In genomic region chr3:33218291-33218690, GRCm38 (mm10) we compare ENCODE assay signal across 30 mouse cellular contexts.
DNase-seq lines count a peak whose midpoint lies in the region; ATAC-seq lines count a peak whose summit lies in the region.
"Had no signal": no experiment of that assay in that cellular context is flagged by ENCODE, and none has a peak within 500 bp of the region (broad histone marks: within the 10 kb centered on the region; RNA-seq: fewer than 3 reads in every experiment).

No protein-coding gene starts in this region.

- H3K9ac ChIP-seq in hindbrain, embryonic 12.5 days = no peak overlapping the region
- H3K9ac ChIP-seq in hindbrain, embryonic 16.5 days (ENCODE audit: low read depth, low read length) = no peak overlapping the region
- no peak overlapping the region for H3K9ac ChIP-seq in neural tube, embryonic 11.5 days (ENCODE audit: low read length)
- no peak overlapping the region for H3K9ac ChIP-seq in neural tube, embryonic 15.5 days (replicated peaks)
- no peak overlapping the region for H3K9ac ChIP-seq in midbrain, embryonic 15.5 days
- H3K9ac ChIP-seq: embryonic facial prominence, embryonic 12.5 days; limb, embryonic 15.5 days; liver, embryonic 13.5 days had no signal

- DNase-seq in embryo, embryonic 11 days = peak; percentile 7
- DNase-seq in embryo, embryonic 10.5 days (ENCODE audit: low spot score) = no peak
- no peak for DNase-seq in neural tube, embryonic 11.5 days (ENCODE audit: low spot score)
- DNase-seq in adrenal gland, postnatal 36 days = no peak
- DNase-seq: adrenal gland, adult 2 months; cerebellum, adult 8-10 months; cerebellum, postnatal 25 days; gastrocnemius, adult 2 months; gastrocnemius, postnatal 36 days; heart, adult 18-20 months; heart, postnatal 36 days; kidney, adult 9 months; kidney, postnatal 10 days; liver, embryonic 13.5 days; lung, adult 18-20 months; lung, postnatal 4 days had no signal

- no peaks in the 10 kb centered on the region for H3K27me3 ChIP-seq in hindbrain, embryonic 12.5 days
- no peaks in the 10 kb centered on the region for H3K27me3 ChIP-seq in hindbrain, embryonic 16.5 days (replicated peaks; ENCODE audit: control insufficient read depth, insufficient read depth, low read length)
- H3K27me3 ChIP-seq in neural tube, embryonic 11.5 days (ENCODE audit: control insufficient read depth, insufficient read depth, low read length) = no peaks in the 10 kb centered on the region
- no peaks in the 10 kb centered on the region for H3K27me3 ChIP-seq in neural tube, embryonic 15.5 days (replicated peaks)
- H3K27me3 ChIP-seq in midbrain, embryonic 15.5 days (replicated peaks) = no peaks in the 10 kb centered on the region
- H3K27me3 ChIP-seq: CH12.LX; embryonic facial prominence, embryonic 12.5 days; limb, embryonic 15.5 days; liver, embryonic 13.5 days; megakaryocyte, embryonic 14.5 days had no signal

- H3K27ac ChIP-seq in hindbrain, embryonic 12.5 days = no peak overlapping the region
- no peak overlapping the region for H3K27ac ChIP-seq in hindbrain, embryonic 16.5 days (ENCODE audit: low read depth, low read length)
- no peak overlapping the region for H3K27ac ChIP-seq in neural tube, embryonic 11.5 days (ENCODE audit: low read depth, low read length)
- H3K27ac ChIP-seq in neural tube, embryonic 15.5 days (replicated peaks) = no peak overlapping the region
- H3K27ac ChIP-seq in midbrain, embryonic 15.5 days = no peak overlapping the region
- H3K27ac ChIP-seq: embryonic facial prominence, embryonic 12.5 days; forebrain, embryonic 10.5 days; gastrocnemius, adult 2 months; limb, embryonic 10.5 days; limb, embryonic 15.5 days; liver, embryonic 13.5 days had no signal

- peaks cover 3% of the 10 kb centered on the region; the same call in 1 of the 2 replicates for H3K4me1 ChIP-seq in hindbrain, embryonic 12.5 days
- H3K4me1 ChIP-seq in hindbrain, embryonic 16.5 days (ENCODE audit: control insufficient read depth, insufficient read depth, low read depth, low read length) = no peaks in the 10 kb centered on the region
- H3K4me1 ChIP-seq in neural tube, embryonic 11.5 days (ENCODE audit: control insufficient read depth, insufficient read depth, low read length) = no peaks in the 10 kb centered on the region
- peaks cover 5% of the 10 kb centered on the region; the same call in 1 of the 2 replicates for H3K4me1 ChIP-seq in neural tube, embryonic 15.5 days
- H3K4me1 ChIP-seq in midbrain, embryonic 15.5 days = no peaks in the 10 kb centered on the region
- H3K4me1 ChIP-seq: forebrain, embryonic 10.5 days; limb, embryonic 15.5 days; liver, embryonic 13.5 days; megakaryocyte, embryonic 14.5 days had no signal

- H3K4me2 ChIP-seq in hindbrain, embryonic 12.5 days (replicated peaks) = no peak overlapping the region
- H3K4me2 ChIP-seq in hindbrain, embryonic 16.5 days (ENCODE audit: low read length) = no peak overlapping the region
- H3K4me2 ChIP-seq in neural tube, embryonic 11.5 days (ENCODE audit: low read depth) = no peak overlapping the region
- H3K4me2 ChIP-seq in neural tube, embryonic 15.5 days = no peak overlapping the region
- H3K4me2 ChIP-seq in midbrain, embryonic 15.5 days = no peak overlapping the region
- H3K4me2 ChIP-seq: embryonic facial prominence, embryonic 12.5 days; heart, embryonic 11.5 days; limb, embryonic 15.5 days; liver, embryonic 13.5 days had no signal

- 55% methylated on average over 2 of the region's 2 CpGs for WGBS in hindbrain, embryonic 12.5 days
- WGBS in hindbrain, embryonic 16.5 days = 40% methylated on average over 2 of the region's 2 CpGs
- WGBS in neural tube, embryonic 11.5 days = 54% methylated on average over 2 of the region's 2 CpGs
- 25% methylated on average over 2 of the region's 2 CpGs for WGBS in neural tube, embryonic 15.5 days
- WGBS in midbrain, embryonic 15.5 days = 46% methylated on average over 2 of the region's 2 CpGs

- no peaks in the 10 kb centered on the region for H3K36me3 ChIP-seq in hindbrain, embryonic 12.5 days
- H3K36me3 ChIP-seq in hindbrain, embryonic 16.5 days (ENCODE audit: control insufficient read depth, insufficient read depth, low read length) = no peaks in the 10 kb centered on the region
- no peaks in the 10 kb centered on the region for H3K36me3 ChIP-seq in neural tube, embryonic 11.5 days (ENCODE audit: control insufficient read depth, insufficient read depth, low read length)
- no peaks in the 10 kb centered on the region for H3K36me3 ChIP-seq in neural tube, embryonic 15.5 days
- H3K36me3 ChIP-seq in midbrain, embryonic 15.5 days (replicated peaks) = no peaks in the 10 kb centered on the region
- H3K36me3 ChIP-seq: embryonic facial prominence, embryonic 12.5 days; forebrain, embryonic 10.5 days; limb, embryonic 10.5 days; limb, embryonic 15.5 days; liver, embryonic 13.5 days had no signal

- peak; percentile 70 for ATAC-seq in hindbrain, embryonic 12.5 days (ENCODE audit: low FRiP score)
- ATAC-seq in hindbrain, embryonic 16.5 days = no peak
- 0 out of 2 replicates have a peak, but pooled peaks have one; percentile 36 for ATAC-seq in neural tube, embryonic 11.5 days (ENCODE audit: insufficient read depth, low FRiP score, low TSS enrichment)
- ATAC-seq in neural tube, embryonic 15.5 days (ENCODE audit: low FRiP score) = no peak
- ATAC-seq in midbrain, embryonic 15.5 days (replicated peaks) = 0 out of 2 replicates have a peak, but pooled peaks have one; percentile 58
- ATAC-seq: activated CD4-positive, CD25-positive, alpha-beta regulatory T cell, adult 4 months; intestine, postnatal 0 days; lung, postnatal 0 days had no signal

- no peaks in the 10 kb centered on the region for H3K9me3 ChIP-seq in hindbrain, embryonic 12.5 days (replicated peaks)
- no peaks in the 10 kb centered on the region for H3K9me3 ChIP-seq in hindbrain, embryonic 16.5 days (ENCODE audit: control insufficient read depth, low read length)
- H3K9me3 ChIP-seq in neural tube, embryonic 11.5 days (ENCODE audit: control insufficient read depth, low read length) = no peaks in the 10 kb centered on the region
- no peaks in the 10 kb centered on the region for H3K9me3 ChIP-seq in neural tube, embryonic 15.5 days (replicated peaks)
- H3K9me3 ChIP-seq in midbrain, embryonic 15.5 days = no peaks in the 10 kb centered on the region
- H3K9me3 ChIP-seq: embryonic facial prominence, embryonic 12.5 days; forebrain, embryonic 10.5 days; limb, embryonic 10.5 days; limb, embryonic 15.5 days; liver, embryonic 13.5 days had no signal

- H3K4me3 ChIP-seq in hindbrain, embryonic 12.5 days = no peak overlapping the region
- H3K4me3 ChIP-seq in hindbrain, embryonic 16.5 days (ENCODE audit: low read length) = no peak overlapping the region
- no peak overlapping the region for H3K4me3 ChIP-seq in neural tube, embryonic 11.5 days (ENCODE audit: low read depth, low read length)
- H3K4me3 ChIP-seq in neural tube, embryonic 15.5 days (replicated peaks) = no peak overlapping the region
- H3K4me3 ChIP-seq in midbrain, embryonic 15.5 days = no peak overlapping the region
- H3K4me3 ChIP-seq: embryonic facial prominence, embryonic 12.5 days; forebrain, embryonic 10.5 days; gastrocnemius, adult 2 months; limb, embryonic 10.5 days; limb, embryonic 15.5 days; liver, embryonic 13.5 days; megakaryocyte, embryonic 14.5 days had no signal

Comparison
In these comparisons a context has a peak if more than half of its experiments do, and no peak if none do; other contexts are left out.
1. ATAC-seq: peak in hindbrain, embryonic 12.5 days (single experiment), neural tube, embryonic 11.5 days (single experiment) and midbrain, embryonic 15.5 days (single experiment); none in hindbrain, embryonic 16.5 days (single experiment) and neural tube, embryonic 15.5 days (single experiment).